Mouse (Mus musculus): ENCODE data around the gene Cdkn2aip. TPM values are rescaled to one million over a fixed set of nuclear protein-coding genes. Genes with fewer than 3 reads are reported as not detected.

Cdkn2aip gene
- polyA plus RNA-seq, 1 experiment: 4.0 TPM

DNA sequence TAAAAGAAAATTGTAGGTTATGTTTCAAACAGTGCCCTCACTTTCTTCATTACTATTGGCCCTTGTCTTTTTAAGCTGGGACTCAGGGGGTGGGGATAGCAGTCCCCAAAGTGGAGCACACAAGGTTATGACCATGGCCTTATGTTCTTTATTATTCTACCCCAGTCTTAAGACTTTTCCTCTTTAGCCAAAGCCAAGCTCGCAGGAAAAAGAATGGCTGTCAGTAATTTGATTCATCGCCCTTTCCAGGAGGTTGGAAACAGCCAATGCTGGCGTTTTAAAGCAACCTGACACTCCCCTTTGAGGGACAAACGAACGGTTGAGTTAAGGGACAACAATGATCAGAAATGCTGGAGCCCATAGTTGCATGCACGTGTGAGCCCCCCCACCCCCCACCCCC is 32.1 kb upstream of the Cdkn2aip start:
- H3K4me3 ChIP-seq (replicated peaks; ENCODE audit: control insufficient read depth, low read depth, low read length): no peak overlapping the region
- no peaks in the 10 kb centered on the region for H3K4me1 ChIP-seq (ENCODE audit: control insufficient read depth, insufficient read depth, low read length)
- no peak overlapping the region for H3K27ac ChIP-seq (ENCODE audit: control insufficient read depth, insufficient read depth, low read depth, low read length, poor library complexity)
- TF ChIP-seq POLR2A (IDR thresholded peaks at IDR 0.05; ENCODE audit: borderline replicate concordance, control insufficient read depth, low read depth, low read length) (no peak), CTCF (IDR thresholded peaks at IDR 0.05; ENCODE audit: control insufficient read depth, insufficient read depth, low read length) (no peak)
- 54% methylated on average over 6 of the region's 6 CpGs for WGBS

DNA sequence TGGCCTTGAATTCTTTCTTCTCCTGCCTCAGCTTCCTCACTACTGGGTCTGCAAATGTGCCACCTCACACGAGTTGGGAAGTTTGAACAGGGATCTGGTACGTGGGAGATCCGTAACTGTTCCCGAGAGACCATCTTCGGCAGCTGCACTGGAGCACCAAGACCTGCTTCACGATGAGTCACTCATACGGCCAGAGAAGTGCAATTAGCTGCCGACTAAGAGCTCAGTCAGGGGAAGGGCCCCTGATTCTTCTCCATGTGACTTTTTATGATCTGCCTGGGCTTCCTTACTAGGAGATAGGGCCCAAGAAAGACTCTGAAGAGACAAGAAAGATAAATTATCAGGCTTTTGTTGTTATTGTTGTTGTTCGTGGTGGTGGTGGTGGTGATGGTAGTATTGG is 31.1 kb upstream of the Cdkn2aip start:
- TF ChIP-seq POLR2A (IDR thresholded peaks at IDR 0.05; ENCODE audit: borderline replicate concordance, control insufficient read depth, low read depth, low read length) (no peak), CTCF (IDR thresholded peaks at IDR 0.05; ENCODE audit: control insufficient read depth, insufficient read depth, low read length) (no peak)
- H3K27ac ChIP-seq (ENCODE audit: control insufficient read depth, insufficient read depth, low read depth, low read length, poor library complexity): no peak overlapping the region
- no peaks in the 10 kb centered on the region for H3K4me1 ChIP-seq (ENCODE audit: control insufficient read depth, insufficient read depth, low read length)
- WGBS: 68% methylated on average over 9 of the region's 9 CpGs
- H3K4me3 ChIP-seq (replicated peaks; ENCODE audit: control insufficient read depth, low read depth, low read length): no peak overlapping the region

DNA sequence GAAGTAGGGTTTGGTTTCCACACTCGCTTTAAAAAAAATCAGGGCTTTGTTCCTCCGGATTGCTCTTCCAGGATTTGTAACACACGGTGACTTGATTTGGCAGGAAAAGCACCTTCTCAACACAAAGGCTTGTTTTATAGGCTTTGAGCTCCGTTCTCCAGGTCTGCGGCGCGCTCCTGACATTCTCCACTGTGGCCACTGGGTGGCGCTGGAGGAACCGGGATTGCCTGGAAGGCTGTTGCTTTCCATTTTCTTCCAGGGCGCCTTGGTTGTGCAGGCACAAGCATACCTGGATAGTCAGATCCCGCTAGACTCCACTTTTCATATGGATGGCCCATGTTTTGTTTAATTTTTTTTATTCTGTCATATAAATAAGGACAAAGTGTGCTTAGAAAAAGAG is 29.7 kb upstream of the Cdkn2aip start:
- no peak overlapping the region for H3K4me3 ChIP-seq (replicated peaks; ENCODE audit: control insufficient read depth, low read depth, low read length)
- H3K27ac ChIP-seq (ENCODE audit: control insufficient read depth, insufficient read depth, low read depth, low read length, poor library complexity): no peak overlapping the region
- 7% methylated on average over 11 of the region's 11 CpGs for WGBS
- H3K4me1 ChIP-seq (ENCODE audit: control insufficient read depth, insufficient read depth, low read length): no peaks in the 10 kb centered on the region
- TF ChIP-seq POLR2A (IDR thresholded peaks at IDR 0.05; ENCODE audit: borderline replicate concordance, control insufficient read depth, low read depth, low read length): no peak
- TF ChIP-seq CTCF (IDR thresholded peaks at IDR 0.05; ENCODE audit: control insufficient read depth, insufficient read depth, low read length): peak; percentile 77

DNA sequence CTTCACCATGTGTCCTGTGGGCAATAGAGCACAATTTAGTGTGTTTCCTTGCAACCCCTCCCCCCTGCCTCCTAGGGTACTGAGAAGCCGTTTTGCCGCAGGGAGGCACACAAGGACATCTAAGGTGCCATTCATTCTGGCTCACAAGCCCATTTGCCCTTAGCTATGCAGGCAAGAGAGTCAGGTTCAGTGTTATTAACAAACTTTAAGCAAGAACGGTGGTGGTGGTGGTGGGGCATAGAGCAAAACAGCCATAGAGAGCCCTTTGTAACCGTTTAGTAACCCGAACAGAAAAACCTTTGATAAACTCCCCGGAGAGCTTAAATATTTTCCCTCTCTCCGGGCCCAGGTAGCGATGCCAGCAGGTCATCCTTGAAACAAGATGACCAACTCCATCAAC is 29.3 kb upstream of the Cdkn2aip start:
- TF ChIP-seq POLR2A (IDR thresholded peaks at IDR 0.05; ENCODE audit: borderline replicate concordance, control insufficient read depth, low read depth, low read length): no peak
- no peak for TF ChIP-seq CTCF (IDR thresholded peaks at IDR 0.05; ENCODE audit: control insufficient read depth, insufficient read depth, low read length)
- Histone ChIP-seq H3K4me1 (ENCODE audit: control insufficient read depth, insufficient read depth, low read length) (no peaks in the 10 kb centered on the region), H3K4me3 (replicated peaks; ENCODE audit: control insufficient read depth, low read depth, low read length) (no peak overlapping the region), H3K27ac (ENCODE audit: control insufficient read depth, insufficient read depth, low read depth, low read length, poor library complexity) (no peak overlapping the region)
- WGBS: 41% methylated on average over 8 of the region's 8 CpGs

DNA sequence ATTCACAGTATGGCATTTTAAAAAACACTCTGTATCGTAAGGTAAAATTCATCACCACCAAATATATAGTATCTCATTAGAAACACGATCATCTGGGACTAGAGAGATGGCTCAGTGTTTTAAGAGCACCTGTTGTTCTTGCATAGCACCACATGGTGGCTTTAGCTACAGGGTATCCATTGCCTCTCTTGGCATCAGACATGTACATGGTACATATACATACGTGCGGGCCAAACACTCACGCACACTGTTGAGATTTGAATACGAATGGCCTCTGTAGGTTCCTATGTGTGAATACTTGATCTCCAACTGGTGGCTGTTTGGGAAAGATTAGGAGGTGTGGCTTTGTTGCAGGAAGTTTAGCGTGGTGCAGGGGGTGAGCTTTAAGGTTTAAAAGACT is 28.6 kb upstream of the Cdkn2aip start:
- TF ChIP-seq CTCF (IDR thresholded peaks at IDR 0.05; ENCODE audit: control insufficient read depth, insufficient read depth, low read length) (no peak), POLR2A (IDR thresholded peaks at IDR 0.05; ENCODE audit: borderline replicate concordance, control insufficient read depth, low read depth, low read length) (no peak)
- no peaks in the 10 kb centered on the region for H3K4me1 ChIP-seq (ENCODE audit: control insufficient read depth, insufficient read depth, low read length)
- 70% methylated on average over 7 of the region's 7 CpGs for WGBS

DNA sequence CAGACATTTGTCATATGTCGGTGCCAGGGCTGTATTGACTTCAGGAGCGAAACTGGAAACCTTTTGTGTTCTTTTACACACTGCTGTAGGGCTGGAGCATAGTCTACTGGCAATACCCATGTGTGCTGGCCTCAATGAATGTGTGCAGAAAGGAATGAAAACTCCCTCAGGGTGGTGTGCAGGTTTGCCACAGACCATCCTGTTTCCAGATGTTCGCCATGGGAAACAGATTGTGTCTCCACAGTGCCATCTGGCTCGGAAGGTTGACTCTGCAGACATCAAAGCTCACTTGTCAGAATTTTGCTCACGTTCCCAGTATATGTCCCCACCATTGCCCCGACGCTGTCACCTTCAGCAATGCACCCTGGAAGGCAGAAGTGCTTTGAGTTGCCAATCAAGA is 23.4 kb upstream of the Cdkn2aip start:
- TF ChIP-seq POLR2A (IDR thresholded peaks at IDR 0.05; ENCODE audit: borderline replicate concordance, control insufficient read depth, low read depth, low read length) (no peak), CTCF (IDR thresholded peaks at IDR 0.05; ENCODE audit: control insufficient read depth, insufficient read depth, low read length) (no peak)
- Histone ChIP-seq H3K27ac (ENCODE audit: control insufficient read depth, insufficient read depth, low read depth, low read length, poor library complexity) (no peak overlapping the region), H3K4me3 (replicated peaks; ENCODE audit: control insufficient read depth, low read depth, low read length) (no peak overlapping the region), H3K4me1 (ENCODE audit: control insufficient read depth, insufficient read depth, low read length) (no peaks in the 10 kb centered on the region)
- WGBS: 72% methylated on average over 7 of the region's 7 CpGs

More for the DNA sequence above, 28.6 kb upstream of the Cdkn2aip start:
- Histone ChIP-seq H3K27ac (ENCODE audit: control insufficient read depth, insufficient read depth, low read depth, low read length, poor library complexity) (no peak overlapping the region), H3K4me3 (replicated peaks; ENCODE audit: control insufficient read depth, low read depth, low read length) (no peak overlapping the region)

DNA sequence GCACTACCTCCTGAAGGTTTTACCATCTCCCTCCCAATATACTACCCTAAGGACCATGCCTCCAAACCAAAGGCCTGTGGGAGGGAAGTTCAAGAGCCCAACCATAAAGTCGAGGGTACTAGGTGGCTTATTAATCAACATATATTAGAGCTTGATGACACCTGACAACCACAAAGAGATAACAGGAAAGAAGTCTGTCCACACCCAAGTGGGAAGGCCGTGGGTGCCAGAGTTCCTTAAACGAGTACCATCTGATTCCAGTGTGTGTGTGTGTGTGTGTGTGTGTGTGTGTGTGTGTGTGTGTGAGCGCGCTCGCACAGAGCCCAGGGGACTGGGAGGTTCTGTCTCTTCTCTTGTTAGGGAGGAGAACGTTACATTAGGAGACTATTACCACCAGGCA is 15.6 kb upstream of the Cdkn2aip start:
- Histone ChIP-seq H3K4me3 (replicated peaks; ENCODE audit: control insufficient read depth, low read depth, low read length) (no peak overlapping the region), H3K27ac (ENCODE audit: control insufficient read depth, insufficient read depth, low read depth, low read length, poor library complexity) (no peak overlapping the region), H3K4me1 (ENCODE audit: control insufficient read depth, insufficient read depth, low read length) (no peaks in the 10 kb centered on the region)
- WGBS: 46% methylated on average over 7 of the region's 7 CpGs
- TF ChIP-seq CTCF (IDR thresholded peaks at IDR 0.05; ENCODE audit: control insufficient read depth, insufficient read depth, low read length): no peak
- no peak for TF ChIP-seq POLR2A (IDR thresholded peaks at IDR 0.05; ENCODE audit: borderline replicate concordance, control insufficient read depth, low read depth, low read length)

DNA sequence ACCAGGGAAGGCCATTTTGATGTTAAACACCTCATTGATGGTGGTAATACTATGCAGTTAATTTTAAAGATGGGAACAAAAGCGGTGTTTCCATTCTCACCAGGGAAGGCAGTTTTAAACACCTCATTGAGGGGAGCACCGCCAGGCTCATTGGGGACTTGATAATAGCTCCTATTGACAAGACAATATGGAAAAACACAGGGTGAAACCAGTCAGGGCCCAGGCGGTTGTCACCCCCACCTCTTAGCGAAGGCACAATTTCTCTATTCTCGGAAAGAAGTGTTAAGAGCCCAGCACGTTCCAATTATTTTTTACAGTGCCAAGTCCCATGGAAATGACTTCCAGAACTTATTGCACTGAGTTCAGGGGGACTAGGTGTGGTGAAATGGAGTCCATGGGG is 13.2 kb upstream of the Cdkn2aip start:
- H3K27ac ChIP-seq (ENCODE audit: control insufficient read depth, insufficient read depth, low read depth, low read length, poor library complexity): no peak overlapping the region
- no peaks in the 10 kb centered on the region for H3K4me1 ChIP-seq (ENCODE audit: control insufficient read depth, insufficient read depth, low read length)
- H3K4me3 ChIP-seq (replicated peaks; ENCODE audit: control insufficient read depth, low read depth, low read length): no peak overlapping the region
- TF ChIP-seq POLR2A (IDR thresholded peaks at IDR 0.05; ENCODE audit: borderline replicate concordance, control insufficient read depth, low read depth, low read length) (no peak), CTCF (IDR thresholded peaks at IDR 0.05; ENCODE audit: control insufficient read depth, insufficient read depth, low read length) (no peak)
- WGBS: 87% methylated on average over 6 of the region's 6 CpGs

DNA sequence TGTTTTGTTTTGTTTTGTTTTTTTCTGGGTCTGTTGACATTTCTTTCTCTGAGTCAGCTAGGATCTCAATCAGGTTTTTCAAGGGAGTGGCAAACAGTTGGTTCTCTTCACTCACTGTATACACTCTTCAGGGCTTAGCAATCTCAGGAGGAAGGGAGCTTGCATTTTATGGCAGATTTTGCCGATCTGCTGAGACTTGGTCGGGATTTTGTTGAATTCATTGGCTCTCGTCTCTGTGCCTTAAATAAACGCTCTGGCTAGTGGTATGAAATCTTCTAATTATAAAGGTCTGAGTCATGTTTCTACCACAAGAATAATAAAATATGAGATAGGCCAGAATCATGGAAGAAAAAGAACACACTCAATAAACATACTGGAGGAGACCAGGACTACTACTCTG is 7.9 kb upstream of the Cdkn2aip start:
- WGBS: 72% methylated on average over 4 of the region's 4 CpGs
- no peak for TF ChIP-seq POLR2A (IDR thresholded peaks at IDR 0.05; ENCODE audit: borderline replicate concordance, control insufficient read depth, low read depth, low read length)
- TF ChIP-seq CTCF (IDR thresholded peaks at IDR 0.05; ENCODE audit: control insufficient read depth, insufficient read depth, low read length): no peak
- H3K27ac ChIP-seq (ENCODE audit: control insufficient read depth, insufficient read depth, low read depth, low read length, poor library complexity): no peak overlapping the region
- H3K4me1 ChIP-seq (ENCODE audit: control insufficient read depth, insufficient read depth, low read length): no peaks in the 10 kb centered on the region
- no peak overlapping the region for H3K4me3 ChIP-seq (replicated peaks; ENCODE audit: control insufficient read depth, low read depth, low read length)
